Mouse (Mus musculus) MEL (cell line): Measurements from ENCODE around the gene Slc25a15.

Experiments used
- CTCF ChIP-seq, 3 experiments: IDR thresholded peaks in 2 of 3; conservative IDR thresholded peaks in 1 of 3; 2 replicates each; pipeline ENCODE4 v1.5.1; 2011 to 2012; ENCODE audit warnings: low read length in 3 of 3, low read depth in 2 of 3, mild to moderate bottlenecking in 2 of 3, improper control_type of control experiment in 1 of 3, inconsistent platforms in 1 of 3, mixed read lengths in 1 of 3, moderate library complexity in 1 of 3; ENCODE audit not compliant: control insufficient read depth in 1 of 3, insufficient read depth in 1 of 3, poor library complexity in 1 of 3, severe bottlenecking in 1 of 3
- E2F4 ChIP-seq: IDR thresholded peaks from 2 replicates; pipeline ENCODE4 v1.6.1; 2011; ENCODE audit warnings: low read depth, low read length, improper control_type of control experiment, borderline replicate concordance
- EP300 ChIP-seq, 2 experiments: IDR thresholded peaks; 2 replicates each; pipeline ENCODE4 v1.6.1; 2011; ENCODE audit warnings: improper control_type of control experiment in 2 of 2, low read length in 2 of 2, low read depth in 1 of 2, mild to moderate bottlenecking in 1 of 2
- GATA1 ChIP-seq: IDR thresholded peaks from 2 replicates; pipeline ENCODE4 v1.6.1; 2011; ENCODE audit warnings: low read depth, low read length, improper control_type of control experiment
- HCFC1 ChIP-seq: IDR thresholded peaks from 2 replicates; pipeline ENCODE4 v1.6.1; 2012; ENCODE audit warnings: low read depth, mild to moderate bottlenecking, inconsistent platforms, low read length, improper control_type of control experiment, moderate library complexity
- MAFK ChIP-seq: IDR thresholded peaks from 2 replicates; pipeline ENCODE4 v1.6.1; 2011; ENCODE audit warnings: low read depth, mild to moderate bottlenecking, low read length, improper control_type of control experiment, borderline replicate concordance
- MEF2A ChIP-seq: IDR thresholded peaks from 2 replicates; pipeline ENCODE4 v1.6.1; 2014; ENCODE audit warnings: low read depth, mild to moderate bottlenecking, inconsistent platforms, low read length, improper control_type of control experiment; ENCODE audit not compliant: poor library complexity, insufficient replicate concordance, severe bottlenecking; ENCODE audit errors: extremely low read depth
- TBP ChIP-seq: IDR thresholded peaks from 2 replicates; pipeline ENCODE4 v1.8.0; 2011; ENCODE audit warnings: low read depth, low read length, improper control_type of control experiment
- USF1 ChIP-seq: IDR thresholded peaks from 2 replicates; pipeline ENCODE4 v1.6.1; 2014; ENCODE audit warnings: low read depth, mild to moderate bottlenecking, inconsistent platforms, low read length, improper control_type of control experiment, moderate library complexity
- USF2 ChIP-seq, 2 experiments: IDR thresholded peaks; 2 replicates each; pipeline ENCODE4 v1.6.1; 2011 to 2012; ENCODE audit warnings: improper control_type of control experiment in 2 of 2, low read length in 2 of 2, borderline replicate concordance in 1 of 2, inconsistent platforms in 1 of 2, low read depth in 1 of 2, mild to moderate bottlenecking in 1 of 2; ENCODE audit not compliant: insufficient read depth in 1 of 2
- ZKSCAN1 ChIP-seq: IDR thresholded peaks from 2 replicates; pipeline ENCODE4 v1.6.1; 2012; ENCODE audit warnings: low read depth, mild to moderate bottlenecking, inconsistent platforms, low read length, improper control_type of control experiment, moderate library complexity

DNA sequence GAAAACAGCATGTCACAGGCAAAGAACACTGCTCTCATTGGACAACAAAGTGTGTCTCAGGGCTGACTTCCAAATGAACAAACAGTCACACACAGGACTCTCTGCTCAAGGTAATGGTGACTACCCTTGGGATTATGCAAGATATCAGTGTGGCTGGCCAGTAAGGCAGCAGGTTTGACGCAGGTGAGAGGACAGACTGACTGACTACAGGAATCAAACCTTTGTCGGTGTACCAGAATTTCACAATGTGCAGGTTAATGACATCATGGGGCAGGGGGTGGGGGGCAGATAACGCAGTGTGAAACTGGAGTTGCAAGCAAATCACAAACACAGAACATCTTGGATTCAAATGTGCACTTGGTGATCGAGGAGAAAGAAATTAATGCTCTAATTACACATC is 2.2 kb upstream of the Slc25a15 start:
- no peak for TF ChIP-seq GATA1
- no peak for TF ChIP-seq HCFC1
- TF ChIP-seq CTCF (IDR thresholded peaks at IDR 0.05 in 2 of 3, conservative IDR thresholded peaks at IDR 0.05 in 1 of 3; ENCODE audit: control insufficient read depth in 1 of 3, insufficient read depth in 1 of 3, low read depth in 2 of 3, low read length in 3 of 3, poor library complexity in 1 of 3, severe bottlenecking in 1 of 3): no peak
- TF ChIP-seq E2F4: no peak
- TF ChIP-seq USF2 (IDR thresholded peaks at IDR 0.05; ENCODE audit: borderline replicate concordance in 1 of 2, insufficient read depth in 1 of 2, low read depth in 1 of 2, low read length in 2 of 2): no peak
- TF ChIP-seq TBP: no peak
- no peak for TF ChIP-seq EP300 (IDR thresholded peaks at IDR 0.05; ENCODE audit: low read depth in 1 of 2, low read length in 2 of 2)
- no peak for TF ChIP-seq MEF2A
- no peak for TF ChIP-seq ZKSCAN1
- no peak for TF ChIP-seq MAFK
- TF ChIP-seq USF1: no peak
